Comparison of ENCODE assay signal across 24 mouse cellular contexts in genomic region chr12:15967550-15968102, GRCm38 (mm10).
A peak's percentile ranks its signal among the peaks of the same experiment; 100 is the strongest.
DNase-seq lines count a peak whose midpoint lies in the region; ATAC-seq and TF ChIP-seq lines count a peak whose summit lies in the region.
"Had no signal": no experiment of that assay in that cellular context is flagged by ENCODE, and none has a peak within 500 bp of the region (broad histone marks: within the 10 kb centered on the region; RNA-seq: fewer than 3 reads in every experiment).

No protein-coding gene starts in this region.

- H3K27ac ChIP-seq in lung, postnatal 0 days (ENCODE audit: low read length), result no peak overlapping the region
- H3K27ac ChIP-seq: forebrain, embryonic 10.5 days; heart, adult 2 months; heart, embryonic 15.5 days; hindbrain, postnatal 0 days; layer of hippocampus, adult 2 months; limb, embryonic 15.5 days; liver, embryonic 15.5 days; stomach, postnatal 0 days had no signal

- no peak overlapping the region for H3K4me3 ChIP-seq in lung, postnatal 0 days (ENCODE audit: low read depth, low read length)
- H3K4me3 ChIP-seq: forebrain, embryonic 10.5 days; heart, adult 2 months; heart, embryonic 15.5 days; layer of hippocampus, adult 2 months; limb, embryonic 15.5 days; liver, embryonic 15.5 days had no signal

- H3K36me3 ChIP-seq in lung, postnatal 0 days (ENCODE audit: insufficient read depth, low read length), result no peaks in the 10 kb centered on the region
- H3K36me3 ChIP-seq: forebrain, embryonic 10.5 days; heart, embryonic 15.5 days; limb, embryonic 15.5 days; liver, embryonic 15.5 days had no signal

- 33% methylated on average over 5 of the region's 5 CpGs for WGBS in lung, postnatal 0 days

- TF ChIP-seq EP300 in lung, postnatal 0 days (IDR thresholded peaks at IDR 0.05), result no peak

- peak; percentile 81 for ATAC-seq in inflammation-experienced regulatory T-cells, adult 6 months
- no peak for ATAC-seq in lung, postnatal 0 days
- ATAC-seq: hindbrain, postnatal 0 days had no signal

- DNase-seq in A20 (ENCODE audit: low read depth, low spot score), result peak; percentile 15
- peak; percentile 74 for DNase-seq in CD4-positive, CD25-positive, alpha-beta regulatory T cell, adult 2 months (ENCODE audit: low read depth, low spot score)
- peak; percentile 49 for DNase-seq in thymus, postnatal 0 days (ENCODE audit: low spot score)
- DNase-seq in lung, postnatal 4 days, result no peak
- no peak for DNase-seq in lung, postnatal 0 days (ENCODE audit: low spot score)
- no peak for DNase-seq in embryo, embryonic 11 days
- DNase-seq: adrenal gland, adult 2 months; cerebellum, adult 11 months; cerebellum, postnatal 14 days; gastrocnemius, postnatal 14 days; heart, adult 2 months; heart, postnatal 4 days; kidney, adult 18-20 months; kidney, postnatal 14 days; midbrain, embryonic 14.5 days; right cerebral cortex, postnatal 25 days had no signal

- H3K9me3 ChIP-seq in lung, postnatal 0 days (ENCODE audit: low read length), result no peaks in the 10 kb centered on the region
- H3K9me3 ChIP-seq: forebrain, embryonic 10.5 days; heart, embryonic 15.5 days; limb, embryonic 15.5 days; liver, embryonic 15.5 days had no signal

- H3K27me3 ChIP-seq in lung, postnatal 0 days (replicated peaks; ENCODE audit: insufficient read depth, low read length), result no peaks in the 10 kb centered on the region
- H3K27me3 ChIP-seq: heart, embryonic 15.5 days; limb, embryonic 15.5 days; liver, embryonic 15.5 days had no signal

- no peak overlapping the region for H3K9ac ChIP-seq in lung, postnatal 0 days (replicated peaks; ENCODE audit: low read depth)
- H3K9ac ChIP-seq: heart, embryonic 15.5 days; limb, embryonic 15.5 days; liver, embryonic 15.5 days had no signal

- no peak for TF ChIP-seq CTCF in lung, postnatal 0 days (IDR thresholded peaks at IDR 0.05)

- no peak overlapping the region for H3K4me2 ChIP-seq in lung, postnatal 0 days (replicated peaks; ENCODE audit: low read depth, low read length)
- H3K4me2 ChIP-seq: heart, embryonic 15.5 days; limb, embryonic 15.5 days; liver, embryonic 15.5 days had no signal

- H3K4me1 ChIP-seq in lung, postnatal 0 days (ENCODE audit: insufficient read depth, low read depth, low read length), result no peaks in the 10 kb centered on the region
- H3K4me1 ChIP-seq: forebrain, embryonic 10.5 days; heart, embryonic 15.5 days; limb, embryonic 15.5 days; liver, embryonic 15.5 days had no signal

Comparison
In these comparisons a context has a peak if more than half of its experiments do, and no peak if none do; other contexts are left out.
1. DNase-seq: peak in A20 (single experiment), CD4-positive, CD25-positive, alpha-beta regulatory T cell, adult 2 months (single experiment) and thymus, postnatal 0 days (single experiment); none in lung, postnatal 4 days (0 of 2), lung, postnatal 0 days (single experiment) and embryo, embryonic 11 days (single experiment).